Mouse (Mus musculus) liver, postnatal 0 days (tissue): Measurements from ENCODE around the gene Lrrc34. TPM values are rescaled to one million over a fixed set of nuclear protein-coding genes. Genes with fewer than 3 reads are reported as not detected.

ENCODE experiments used
- ATAC-seq: fragments of 200-750 bp; cut with Nextera tagmentation; 2 replicates; pipeline ENCODE4 v1.8.0; 2017; ENCODE audit warnings: mild to moderate bottlenecking, moderate library complexity
- DNase-seq: peaks from one replicate; pipeline ENCODE4 v3.0.0-alpha.2; 2016
- H3K27ac ChIP-seq: fragments of 300-500 bp; sonication (generic); 2 replicates; pipeline ENCODE4 v1.5.1; 2014; ENCODE audit warnings: antibody characterized with exemption, moderate library complexity, mild to moderate bottlenecking, low read depth
- H3K27me3 ChIP-seq: fragments of 300-500 bp; sonication (generic); 2 replicates; pipeline ENCODE4 v1.6.1; 2014; ENCODE audit warnings: low read length, control low read depth, mixed read lengths; ENCODE audit not compliant: insufficient read depth
- H3K36me3 ChIP-seq: fragments of 300-500 bp; sonication (generic); replicated peaks from 2 replicates; pipeline ENCODE4 v1.6.1; 2014; ENCODE audit warnings: mild to moderate bottlenecking, control low read depth, low read length, moderate library complexity, mixed read lengths; ENCODE audit not compliant: insufficient read depth
- H3K4me1 ChIP-seq: fragments of 300-500 bp; sonication (generic); 2 replicates; pipeline ENCODE4 v1.6.1; 2014; ENCODE audit warnings: antibody characterized with exemption, mild to moderate bottlenecking, control low read depth; ENCODE audit not compliant: insufficient read depth
- H3K4me2 ChIP-seq: fragments of 300-500 bp; sonication (generic); 2 replicates; pipeline ENCODE4 v1.6.1; 2014; ENCODE audit warnings: low read depth, mild to moderate bottlenecking, low read length, moderate library complexity, mixed read lengths
- H3K4me3 ChIP-seq: fragments of 300-500 bp; sonication (generic); 2 replicates; pipeline ENCODE4 v1.5.1; 2014; ENCODE audit warnings: low read depth, low read length
- H3K9ac ChIP-seq: fragments of 300-500 bp; sonication (generic); replicated peaks from 2 replicates; pipeline ENCODE4 v1.6.1; 2014; ENCODE audit warnings: mild to moderate bottlenecking, moderate library complexity
- H3K9me3 ChIP-seq: fragments of 300-500 bp; sonication (generic); 2 replicates; pipeline ENCODE4 v1.6.1; 2016; ENCODE audit warnings: mild to moderate bottlenecking, control low read depth, low read length, mixed read lengths
- CTCF ChIP-seq: sonication (generic); IDR thresholded peaks from 2 replicates; pipeline ENCODE4 v1.5.1; 2016; ENCODE audit warnings: antibody characterized with exemption, low read depth
- EP300 ChIP-seq: IDR thresholded peaks from 2 replicates; pipeline ENCODE4 v1.6.1; 2016; ENCODE audit warnings: antibody characterized with exemption, low read depth, mild to moderate bottlenecking
- WGBS: fragments of 180-500 bp; shearing (Covaris S2); extraction: QIAGEN DNeasy Blood & Tissue Kit; methylation state at CpG from one replicate; pipeline ENCODE4 v1.1.7; 2014; ENCODE audit not compliant: insufficient replicate concordance; 5-methylcytosine and 5-hydroxymethylcytosine counted together
- polyA plus RNA-seq: library from polyadenylated mRNA; unstranded; fragments of >200 nt; fragmentation: Nextera tagmentation; extraction: Ambion mirVana; gene quantifications from 2 replicates; pipeline ENCODE4 v1.2.1, GENCODE M21; 2015

The Lrrc34 gene
- polyA plus RNA-seq, 1 experiment from 2014 or later = 0.06 TPM

GRCm38 (mm10) chr3:30602065-30602739 lies 45.5 kb downstream of the Lrrc34 start, which contains the start of gene Mynn:
Gene Mynn (plus strand): TSS chr3:30602065.
- Histone ChIP-seq H3K4me1 (peaks cover 24% of the 10 kb centered on the region), H3K36me3 (peaks cover 17% of the 10 kb centered on the region), H3K9ac (peak within 1 kb of the TSS; percentile 95), H3K4me3 (peak within 1 kb of the TSS; percentile 88), H3K27me3 (peaks cover 5% of the 10 kb centered on the region; the same call in 1 of the 2 replicates), H3K4me2 (peak within 1 kb of the TSS; percentile 84), H3K9me3 (no peaks in the 10 kb centered on the region), H3K27ac (peak within 1 kb of the TSS; percentile 99)
- 0% methylated on average over 40 of the region's 40 CpGs for WGBS
- TF ChIP-seq EP300 = 0 out of 2 replicates have a peak, but pooled peaks have one; percentile 10
- peak; percentile 67 for TF ChIP-seq CTCF
- ATAC-seq (peak; percentile 92), DNase-seq (peak; percentile 97)

- Histone ChIP-seq H3K4me2 (peak overlapping the region; percentile 84), H3K36me3 (peaks cover 15% of the 10 kb centered on the region), H3K27ac (peak overlapping the region; percentile 99), H3K4me3 (peak overlapping the region; percentile 88), H3K9ac (peak overlapping the region; percentile 95), H3K27me3 (peaks cover 5% of the 10 kb centered on the region; the same call in 1 of the 2 replicates), H3K4me1 (peaks cover 24% of the 10 kb centered on the region), H3K9me3 (no peaks in the 10 kb centered on the region)
- no peak for TF ChIP-seq EP300
- TF ChIP-seq CTCF = no peak
- WGBS = under 1% methylated on average over 13 of the region's 13 CpGs
- DNase-seq (no peak), ATAC-seq (no peak)
Observed at GRCm38 (mm10) chr3:30601610-30602064, 46.0 kb downstream of the Lrrc34 start.

DNA sequence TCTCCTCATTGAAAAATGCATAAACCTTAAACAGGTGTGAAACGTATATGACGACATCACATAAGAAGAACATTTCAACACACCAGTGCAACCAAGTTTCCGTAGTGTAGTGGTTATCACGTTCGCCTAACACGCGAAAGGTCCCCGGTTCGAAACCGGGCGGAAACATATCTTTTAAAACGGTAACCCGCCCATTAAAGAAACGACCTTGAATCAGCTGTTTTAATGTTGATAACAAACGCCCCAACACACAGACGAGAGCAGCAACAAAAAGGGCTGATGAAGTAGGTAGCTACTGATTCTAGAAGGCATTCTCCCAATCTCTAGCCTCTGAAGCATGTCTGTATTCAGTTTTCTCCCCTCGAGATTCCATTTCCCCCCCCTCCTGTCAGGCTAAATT lies 46.5 kb downstream of the Lrrc34 start:
- DNase-seq (peak; percentile 89), ATAC-seq (peak; percentile 26)
- Histone ChIP-seq H3K4me1 (peaks cover 24% of the 10 kb centered on the region), H3K9ac (peak overlapping the region; percentile 65; the same call in 1 of the 2 replicates), H3K27ac (peak overlapping the region; percentile 99), H3K36me3 (peaks cover 11% of the 10 kb centered on the region), H3K27me3 (peaks cover 5% of the 10 kb centered on the region; the same call in 1 of the 2 replicates), H3K4me3 (peak overlapping the region; percentile 88), H3K9me3 (no peaks in the 10 kb centered on the region), H3K4me2 (peak overlapping the region; percentile 84)
- TF ChIP-seq CTCF (no peak), EP300 (peak; percentile 75)
- under 1% methylated on average over 17 of the region's 17 CpGs for whole genome bisulfite sequencing

DNA sequence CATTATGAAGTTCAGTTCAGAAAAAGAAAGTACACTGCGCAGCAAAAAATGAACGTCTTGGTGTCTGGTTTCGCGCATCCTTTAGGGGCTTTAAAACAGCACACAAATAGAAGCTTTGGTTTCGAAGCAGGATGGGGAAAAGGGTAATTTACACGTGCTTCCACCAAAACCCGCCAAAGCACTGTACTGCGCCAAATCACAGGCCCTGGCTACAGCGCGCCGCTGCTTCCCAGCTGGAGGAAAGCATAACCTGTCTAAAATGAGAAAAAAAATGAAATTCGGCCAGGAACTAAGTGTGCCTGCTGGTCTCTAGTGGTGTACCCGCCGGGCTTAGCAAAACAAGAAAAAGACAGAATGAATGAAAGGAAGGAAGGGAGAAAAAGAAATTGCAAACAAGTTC lies 47.0 kb downstream of the Lrrc34 start:
- peaks cover 5% of the 10 kb centered on the region; the same call in 1 of the 2 replicates for H3K27me3 ChIP-seq
- no peaks in the 10 kb centered on the region for H3K9me3 ChIP-seq
- TF ChIP-seq EP300 (no peak), CTCF (no peak)
- peaks cover 24% of the 10 kb centered on the region for H3K4me1 ChIP-seq
- WGBS = under 1% methylated on average over 14 of the region's 14 CpGs
- peak overlapping the region; percentile 84 for H3K4me2 ChIP-seq
- H3K36me3 ChIP-seq = peaks cover 6% of the 10 kb centered on the region
- H3K27ac ChIP-seq = peak overlapping the region; percentile 58; the same call in 1 of the 2 replicates
- peak; percentile 35 for DNase-seq
- ATAC-seq = no peak
- H3K4me3 ChIP-seq = peak overlapping the region; percentile 88
- H3K9ac ChIP-seq = peak overlapping the region; percentile 65

- Histone ChIP-seq H3K9ac (peak within 1 kb of the TSS; percentile 65), H3K4me2 (peak within 1 kb of the TSS; percentile 84), H3K36me3 (0 out of 2 replicates have a peak, but pooled peaks cover 5% of the 10 kb centered on the region), H3K4me3 (peak within 1 kb of the TSS; percentile 88), H3K27me3 (peaks cover 5% of the 10 kb centered on the region; the same call in 1 of the 2 replicates), H3K27ac (peak within 1 kb of the TSS; percentile 58; the same call in 1 of the 2 replicates), H3K9me3 (no peaks in the 10 kb centered on the region), H3K4me1 (peaks cover 32% of the 10 kb centered on the region)
- 3% methylated on average over 32 of the region's 32 CpGs for WGBS
- TF ChIP-seq EP300 (no peak), CTCF (no peak)
- DNase-seq (peak; percentile 52), ATAC-seq (no peak)
Observed at GRCm38 (mm10) chr3:30599711-30600545, 47.7 kb downstream of the Lrrc34 start, which contains the start of gene Actrt3. Gene Actrt3 (minus strand): TSS chr3:30599939.

DNA sequence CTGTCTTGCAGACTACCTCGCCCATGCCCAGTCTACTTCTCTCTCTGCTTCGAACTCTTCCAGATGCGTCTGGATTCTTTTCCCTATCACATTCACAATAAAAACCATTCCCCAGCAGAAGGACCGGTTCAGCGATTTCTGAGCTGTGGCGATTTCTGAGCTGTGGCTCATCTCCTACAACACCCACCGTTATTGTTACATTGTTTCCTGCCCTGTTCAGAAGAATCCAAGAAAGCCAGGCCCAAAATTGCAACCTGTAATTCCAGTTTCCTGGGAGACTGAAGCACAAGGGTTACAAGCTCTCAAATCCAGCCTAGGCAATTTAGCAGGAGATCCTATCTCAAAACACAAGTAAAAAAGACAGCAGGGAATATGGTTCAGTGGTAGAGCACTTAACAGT lies 50.4 kb downstream of the Lrrc34 start:
- TF ChIP-seq CTCF (no peak), EP300 (no peak)
- no peaks in the 10 kb centered on the region for H3K36me3 ChIP-seq
- H3K9me3 ChIP-seq = no peaks in the 10 kb centered on the region
- ATAC-seq (no peak), DNase-seq (no peak)
- H3K4me3 ChIP-seq = no peak overlapping the region
- peaks cover 26% of the 10 kb centered on the region for H3K4me1 ChIP-seq
- 84% methylated on average over 7 of the region's 7 CpGs for WGBS
- H3K27ac ChIP-seq = no peak overlapping the region
- no peak overlapping the region for H3K9ac ChIP-seq
- H3K4me2 ChIP-seq = no peak overlapping the region
- H3K27me3 ChIP-seq = peaks cover 5% of the 10 kb centered on the region; the same call in 1 of the 2 replicates
